Mouse (Mus musculus) lung, postnatal 14 days (tissue): ENCODE results near the gene Prom2.

Experiments used
- DNase-seq: peaks from one replicate; pipeline ENCODE4 v3.0.0; 2021

The Prom2 gene

DNA sequence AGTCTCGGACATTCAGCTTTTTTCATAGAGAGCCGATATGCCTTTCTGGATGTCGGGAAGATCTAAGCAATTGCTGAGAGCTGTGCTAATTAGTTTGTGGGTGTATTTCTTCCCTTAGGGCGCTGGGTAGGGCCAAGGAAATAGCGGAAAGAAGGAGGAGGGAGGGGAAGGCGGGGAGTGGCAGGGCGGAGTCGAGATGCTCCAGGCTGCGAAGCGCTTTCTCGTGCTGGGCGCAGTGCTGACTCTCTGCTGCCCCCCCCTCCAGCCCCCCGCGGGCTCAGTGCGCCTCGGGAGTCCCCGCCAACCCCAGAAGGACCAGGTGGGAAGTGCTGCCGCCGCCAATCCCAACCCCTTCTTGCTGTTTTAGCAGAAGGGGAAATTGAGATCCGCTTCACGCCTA, 58.3 kb downstream of the Prom2 start:
- peak; percentile 34 for DNase-seq

DNA sequence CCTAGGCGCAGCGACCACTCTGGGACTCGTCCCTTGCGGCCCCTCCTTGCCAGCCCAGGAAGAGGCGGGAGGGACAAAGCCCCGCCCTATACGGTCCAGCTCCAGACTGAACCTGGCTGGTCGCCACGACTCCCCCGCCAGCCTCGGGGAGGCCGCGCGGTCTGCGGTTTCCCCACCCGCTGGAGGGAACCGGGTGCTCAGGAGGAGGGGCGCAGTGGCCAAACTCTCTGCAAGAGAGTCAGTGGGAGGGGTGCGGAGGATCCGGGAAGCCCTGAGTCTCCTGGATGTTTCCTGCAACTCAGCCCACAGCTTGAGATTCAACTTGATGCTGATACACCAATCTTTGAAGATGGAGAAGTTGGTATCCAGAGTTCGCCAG, 58.7 kb downstream of the Prom2 start:
- DNase-seq, result peak; percentile 77

DNA sequence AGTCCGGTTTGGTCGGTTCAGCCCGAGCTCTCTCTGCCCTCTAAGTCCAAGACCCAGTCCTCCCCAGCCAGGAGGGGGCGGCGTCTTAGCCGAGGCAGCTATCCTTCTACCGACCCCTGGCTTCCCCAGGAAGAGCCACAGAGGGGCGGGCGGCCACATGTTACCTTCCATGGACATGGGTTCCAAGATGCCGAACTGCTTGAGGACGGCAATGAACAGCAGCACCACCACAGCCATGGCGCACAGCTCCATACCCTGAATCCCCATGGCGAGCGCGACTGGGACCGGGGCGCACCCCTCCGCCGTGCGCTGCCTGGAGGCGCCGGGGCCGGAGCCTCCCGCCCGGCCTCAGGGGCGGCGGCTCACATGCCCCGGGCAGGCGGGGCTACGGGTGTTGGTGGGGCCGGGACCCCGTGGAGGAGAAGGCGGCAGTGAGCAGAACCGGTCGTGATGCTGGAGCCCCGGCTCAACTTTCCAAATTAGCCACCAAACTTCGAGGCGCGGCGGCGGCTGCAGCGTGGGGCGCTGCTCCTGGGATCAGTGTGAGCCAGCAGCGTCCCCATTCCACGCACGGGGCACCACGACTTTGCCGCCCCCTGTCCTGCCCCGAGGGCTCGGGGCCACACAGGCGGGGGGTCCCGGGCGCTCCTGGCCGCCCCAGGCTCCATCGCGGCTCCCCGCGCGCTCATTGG, 59.3 kb downstream of the Prom2 start:
- peak; percentile 14 for DNase-seq

DNA sequence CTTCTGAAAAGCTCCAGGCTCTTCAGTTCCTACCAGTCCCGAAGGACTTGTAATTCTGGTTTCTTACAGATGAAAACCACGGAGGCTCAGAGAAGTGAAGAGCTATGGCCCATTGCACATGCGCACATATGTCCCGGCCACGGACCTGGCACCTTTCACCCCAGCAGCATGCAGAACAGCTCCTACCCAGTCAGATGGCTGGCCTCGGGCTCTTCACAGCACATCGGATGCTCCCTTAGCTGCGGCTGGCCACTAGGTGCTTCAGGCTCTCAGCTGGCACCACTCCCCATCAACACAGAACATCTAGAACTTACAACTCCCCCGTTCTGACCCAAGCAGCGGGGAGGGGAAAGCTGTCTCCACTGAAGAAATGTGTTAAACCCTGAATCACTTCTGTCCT, 61.5 kb downstream of the Prom2 start:
- no peak for DNase-seq

DNA sequence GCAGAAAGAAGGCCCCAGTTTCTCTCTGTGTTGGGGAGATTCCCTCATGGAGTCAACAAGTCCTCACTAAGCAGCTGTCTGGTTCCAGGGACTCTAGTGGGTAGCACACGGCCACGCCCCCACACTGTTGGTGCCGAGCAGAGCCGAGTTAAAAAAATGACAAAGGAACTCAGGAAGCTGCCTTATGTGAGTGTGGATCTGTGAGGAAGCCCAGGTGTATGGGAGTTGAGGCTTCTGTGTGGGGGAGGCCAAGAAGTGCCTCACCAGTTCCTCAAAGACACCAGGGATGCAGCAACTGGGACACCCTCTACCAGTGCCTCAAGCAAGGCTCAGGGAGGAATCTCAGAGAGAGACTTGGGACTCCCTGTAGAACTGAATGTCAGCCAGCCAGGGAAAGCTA, 62.1 kb downstream of the Prom2 start:
- no peak for DNase-seq
